Mouse (Mus musculus): ENCODE data around the gene Fgfr1op.
"Not testable (repeated sequence)": the region's sequence is repeated elsewhere in the genome, so short reads cannot be mapped to it uniquely, and the experiment has no call there.

The Fgfr1op gene

DNA sequence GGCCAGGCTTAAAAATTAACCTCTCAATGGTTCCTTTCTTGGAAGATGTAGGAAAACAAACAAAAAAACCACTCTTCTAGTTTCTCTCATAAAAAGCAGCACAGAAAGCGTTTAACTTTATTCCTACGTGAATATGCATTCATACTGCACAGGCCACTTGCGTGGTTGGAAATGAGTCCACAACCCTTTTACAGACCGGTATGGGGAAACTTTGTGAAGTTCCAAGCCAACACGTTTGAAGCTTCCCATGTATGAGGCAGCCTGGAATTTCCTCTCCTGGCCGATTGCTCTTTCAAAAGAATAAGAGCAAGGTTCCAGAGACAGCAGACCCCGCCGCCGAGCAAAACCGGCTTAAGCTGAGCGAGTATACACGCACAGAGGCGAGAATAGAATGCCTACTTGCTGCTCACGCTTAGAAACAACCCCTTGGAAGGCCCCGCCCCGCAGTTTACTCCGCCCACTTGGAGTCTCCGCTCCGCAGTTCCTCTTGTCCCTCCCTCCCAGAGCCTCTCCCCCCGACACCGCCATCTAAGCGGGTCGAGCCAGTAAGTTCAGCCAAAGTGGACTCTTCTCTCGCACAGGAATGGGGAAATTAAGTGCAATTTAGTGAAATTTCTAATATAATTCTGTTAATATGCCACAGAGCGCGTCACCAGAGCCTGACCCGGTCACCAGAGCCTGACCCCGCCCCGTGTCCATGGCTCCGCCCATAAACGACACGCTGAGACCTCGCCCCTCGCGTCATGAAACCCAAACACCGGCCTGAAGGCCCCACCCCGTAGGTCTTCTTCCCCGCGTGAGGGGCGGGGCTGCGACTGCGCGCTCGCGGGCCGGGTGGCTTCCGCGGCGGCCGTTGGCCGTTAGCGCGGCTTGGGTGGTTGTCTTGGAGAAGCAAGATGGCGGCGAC lies at the start of gene Fgfr1op:
Gene Fgfr1op, plus strand, starts transcription at position 801 of the 907 bp plus-strand sequence.
- peak; percentile 64 for DNase-seq (ENCODE audit: low read depth)

DNA sequence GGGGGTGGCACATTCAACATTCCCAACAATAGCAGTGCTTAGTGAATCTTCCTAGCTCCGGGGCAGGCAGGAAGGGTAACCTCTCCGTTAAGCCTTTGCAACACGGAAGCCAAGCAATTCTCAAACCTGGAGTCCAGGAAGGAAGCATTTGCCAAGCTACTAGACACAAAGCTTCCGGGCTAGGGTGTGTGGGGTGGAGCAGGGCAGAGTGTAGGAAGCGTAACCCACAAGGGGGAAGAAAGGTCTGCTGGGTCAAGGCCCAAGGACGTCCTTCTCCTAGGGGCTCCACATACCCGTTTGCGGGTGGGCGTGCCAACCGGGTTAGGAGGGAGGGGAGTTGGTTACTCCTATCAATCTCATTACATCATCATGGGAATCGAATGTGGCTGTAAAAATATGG lies 48.9 kb upstream of the Fgfr1op start:
- peak; percentile 72 for DNase-seq (ENCODE audit: low read depth)

GRCm38 (mm10) chr17:8116928-8117327 lies 48.4 kb upstream of the Fgfr1op start:
- DNase-seq (ENCODE audit: low read depth), result not testable (repeated sequence)

DNA sequence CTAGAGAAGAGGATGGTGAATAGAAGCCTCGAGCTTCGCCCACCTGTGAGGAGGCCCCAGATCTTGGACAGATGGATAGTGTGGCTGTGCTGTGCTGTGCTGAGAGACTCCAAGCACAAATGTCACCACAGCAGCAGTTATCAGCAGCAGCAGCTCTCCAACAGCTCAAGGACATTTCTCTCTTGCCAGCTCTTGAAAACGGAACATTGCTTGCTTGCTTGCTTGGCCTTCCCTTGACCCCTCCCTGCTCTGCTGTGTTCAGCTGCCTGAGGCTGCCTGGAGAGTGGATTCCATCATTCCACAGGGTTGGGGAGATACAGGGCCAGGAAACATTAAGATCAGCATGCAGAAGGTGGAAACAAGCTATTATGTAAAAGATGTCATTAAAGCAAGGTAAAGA lies 42.3 kb upstream of the Fgfr1op start:
- DNase-seq (ENCODE audit: low read depth), result not testable (repeated sequence)

DNA sequence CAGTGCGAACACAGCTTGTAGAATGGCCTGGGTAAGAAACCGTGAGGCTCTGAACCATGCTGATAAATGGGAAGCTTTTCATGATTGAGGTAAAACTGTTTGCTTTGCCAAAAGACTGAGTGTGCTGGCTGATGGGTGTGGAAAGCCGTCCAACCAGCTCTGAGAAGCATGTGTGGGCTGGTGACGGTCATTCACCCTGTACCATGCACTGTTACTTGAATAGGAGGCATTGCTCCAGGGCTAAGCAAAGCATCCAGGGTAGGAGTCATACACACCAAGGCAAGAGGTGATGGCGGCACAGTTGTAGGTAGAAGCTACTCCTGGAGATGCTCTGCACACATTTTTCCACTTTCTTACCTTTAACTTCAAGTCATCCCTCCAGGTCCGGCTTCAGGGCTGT lies 40.7 kb upstream of the Fgfr1op start:
- not testable (repeated sequence) for DNase-seq (ENCODE audit: low read depth)

DNA sequence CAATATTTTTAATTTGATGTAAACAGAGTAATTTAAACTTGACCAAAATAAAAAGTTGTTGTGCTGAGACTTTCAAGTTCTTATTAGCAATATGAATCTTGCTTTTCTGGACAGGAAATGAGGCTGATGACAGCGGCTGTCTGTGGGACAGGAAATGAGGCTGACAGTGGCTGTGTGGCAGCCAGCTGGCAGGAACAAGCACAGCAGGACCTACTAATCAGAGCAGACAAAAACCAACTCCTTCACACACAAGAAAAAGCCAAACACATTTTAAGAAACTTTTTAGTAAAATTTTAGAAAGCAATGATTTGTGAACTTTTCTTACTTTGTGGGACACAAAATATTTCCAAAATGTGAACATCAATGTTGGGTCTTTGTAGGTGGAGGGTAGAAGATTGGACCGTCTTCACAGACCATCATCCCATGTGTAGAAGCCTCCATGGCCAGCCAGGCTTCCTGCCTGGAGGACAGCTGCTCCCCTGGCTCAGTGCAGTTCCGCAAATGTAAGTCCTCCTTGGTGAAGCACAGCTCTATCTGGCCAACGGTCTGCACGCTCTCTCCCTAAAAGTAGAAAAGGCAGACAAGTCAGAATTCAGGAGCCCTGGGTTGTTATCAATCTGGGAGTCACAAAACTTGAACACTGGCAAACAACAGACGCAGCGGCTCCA lies 36.8 kb upstream of the Fgfr1op start:
- not testable (repeated sequence) for DNase-seq (ENCODE audit: low read depth)

DNA sequence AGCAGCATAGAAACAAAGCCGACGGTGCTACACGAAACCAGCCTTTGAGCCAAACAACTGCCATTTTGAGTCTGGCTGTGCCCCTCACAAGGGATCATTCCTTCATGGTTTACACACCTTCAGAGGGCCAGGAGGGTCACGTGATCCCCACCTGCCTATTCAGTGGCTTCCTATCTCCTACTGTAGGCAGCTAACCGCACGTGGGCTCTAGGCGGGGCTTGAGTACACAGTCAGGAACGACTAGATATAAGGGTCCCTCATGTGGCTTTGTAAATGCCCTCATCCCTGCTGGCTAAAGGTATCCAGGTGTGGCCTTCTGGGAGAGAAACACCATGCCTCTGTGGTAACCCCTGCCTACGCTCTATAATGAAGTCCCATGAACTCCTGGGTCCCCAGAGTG lies 35.7 kb upstream of the Fgfr1op start:
- not testable (repeated sequence) for DNase-seq (ENCODE audit: low read depth)

DNA sequence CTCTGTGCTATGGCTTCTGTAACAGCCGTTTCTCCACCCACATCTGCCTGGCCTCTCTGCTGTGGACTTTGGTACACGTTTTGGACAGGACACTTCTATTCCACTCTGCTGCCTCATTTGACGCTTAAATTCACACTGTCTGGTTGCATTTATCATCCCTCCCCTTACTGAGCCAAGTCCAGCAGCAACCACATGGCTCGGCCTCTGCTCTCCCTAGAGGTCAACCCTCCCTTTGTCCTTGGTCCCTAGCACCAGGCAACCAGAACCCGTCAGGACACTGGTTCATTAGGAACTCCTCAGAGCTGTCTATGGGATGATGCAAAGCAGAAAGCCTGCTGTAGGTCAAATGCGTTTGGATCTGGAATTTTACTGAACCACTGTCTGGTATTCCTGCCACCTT lies 34.5 kb upstream of the Fgfr1op start:
- not testable (repeated sequence) for DNase-seq (ENCODE audit: low read depth)

DNA sequence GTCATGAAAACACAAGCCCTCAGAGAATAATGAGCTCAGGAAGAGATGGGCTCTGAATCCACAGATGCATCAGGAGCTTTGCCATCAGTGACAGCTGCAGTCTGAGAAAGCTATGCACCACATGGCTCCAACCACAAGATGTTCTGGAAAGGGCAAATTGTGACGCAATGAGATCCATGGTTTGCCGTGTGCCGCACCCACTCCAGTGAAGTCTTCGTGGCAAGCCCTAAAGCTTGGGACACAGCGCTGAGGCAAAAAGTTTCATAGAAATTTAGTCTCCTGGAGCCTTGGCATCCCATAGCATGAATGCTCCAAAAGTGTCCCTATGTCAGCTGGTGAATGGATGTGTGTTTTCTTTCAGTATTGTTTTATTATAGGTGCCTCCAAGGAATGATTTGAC lies 27.2 kb upstream of the Fgfr1op start:
- DNase-seq (ENCODE audit: low read depth), result not testable (repeated sequence)

DNA sequence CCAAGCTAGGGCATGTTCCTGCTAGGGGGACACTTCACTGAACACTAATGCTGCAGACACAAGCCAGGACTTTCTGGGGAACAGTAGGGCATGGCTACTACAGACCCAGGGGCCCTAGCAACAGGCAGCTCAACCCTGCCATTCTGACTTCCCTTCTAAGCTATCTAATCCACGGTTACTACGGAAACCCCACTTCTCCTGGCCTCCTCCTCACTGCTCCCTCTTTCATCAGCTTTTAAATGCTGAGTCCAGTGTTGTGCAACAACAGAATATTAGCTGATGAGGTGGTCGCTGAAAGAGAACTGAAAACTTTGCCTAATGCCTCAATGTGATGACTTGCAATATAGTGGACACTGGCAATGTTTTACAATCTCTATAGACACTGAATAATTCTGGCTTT lies 25.1 kb upstream of the Fgfr1op start:
- peak; percentile 46 for DNase-seq (ENCODE audit: low read depth)

DNA sequence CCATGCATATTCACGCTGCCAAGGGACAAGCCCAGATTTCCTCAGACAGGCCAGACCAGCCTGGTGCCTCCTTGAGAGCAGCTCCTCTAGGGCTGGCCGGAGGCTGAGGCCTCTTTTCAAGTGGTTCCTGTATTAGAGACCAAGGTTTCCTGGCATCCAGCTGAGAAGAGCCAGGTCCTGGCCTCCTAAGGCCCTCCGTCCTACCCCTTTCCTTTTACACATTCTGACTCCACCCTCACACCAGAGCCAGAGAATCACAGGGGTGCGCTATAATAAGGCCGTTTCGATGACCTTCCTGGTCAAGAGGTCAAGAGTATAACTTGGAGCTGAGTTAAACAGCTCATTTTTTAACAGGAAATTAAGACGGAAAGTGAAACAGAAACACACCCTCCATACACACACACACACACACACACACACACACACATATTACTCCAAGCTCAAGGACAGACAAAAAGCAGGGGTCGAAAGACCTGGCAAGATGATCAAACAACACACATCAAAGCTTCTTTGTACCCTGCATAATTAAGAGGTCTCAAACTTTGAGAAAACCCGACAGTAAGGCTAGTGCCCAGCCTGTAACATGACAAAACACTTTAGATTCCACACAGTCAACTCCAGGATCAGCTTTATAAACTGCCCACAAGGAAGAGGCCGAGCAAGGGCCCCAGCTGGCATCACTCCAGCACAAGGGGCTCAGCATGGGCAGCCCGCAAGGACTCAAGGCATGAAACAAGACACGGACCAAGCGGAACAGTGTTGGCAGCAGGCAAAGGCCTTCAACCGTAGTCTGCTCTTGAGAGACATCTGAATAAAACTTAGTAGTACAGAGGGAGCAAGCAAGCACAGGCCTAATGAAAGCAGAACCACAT lies 21.3 kb upstream of the Fgfr1op start:
- peak; percentile 52 for DNase-seq (ENCODE audit: low read depth)

DNA sequence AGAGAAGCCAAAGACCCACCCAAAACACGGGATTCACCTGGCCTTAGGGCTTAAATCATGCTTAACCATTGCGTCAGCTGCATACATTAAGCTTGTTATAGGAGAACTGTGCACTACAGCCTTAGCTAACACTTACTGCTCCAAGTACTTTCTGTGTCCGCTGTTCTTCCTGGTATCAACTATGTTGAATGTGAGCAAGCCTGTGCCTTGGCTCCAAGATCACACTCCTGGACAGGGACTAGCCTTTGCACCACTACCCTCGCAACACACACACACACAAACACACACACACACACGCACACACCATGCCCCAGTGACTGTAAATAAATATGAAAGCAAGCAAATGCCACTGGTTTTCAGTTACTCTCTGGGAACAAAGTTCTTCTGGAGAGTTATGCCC lies 18.4 kb upstream of the Fgfr1op start:
- DNase-seq (ENCODE audit: low read depth), result peak; percentile 46

GRCm38 (mm10) chr17:8147439-8148316 lies 17.6 kb upstream of the Fgfr1op start, which contains the start of the genes Gm49673 and Rnaset2a:
Gm49673 (minus strand) TSS chr17:8147788.
Rnaset2a (minus strand) TSS chr17:8148097.
- peak; percentile 37 for DNase-seq (ENCODE audit: low read depth)

- DNase-seq (ENCODE audit: low read depth), result not testable (repeated sequence)
Observed at GRCm38 (mm10) chr17:8155010-8155409, 10.3 kb upstream of the Fgfr1op start.

- DNase-seq (ENCODE audit: low read depth), result not testable (repeated sequence)
Observed at GRCm38 (mm10) chr17:8155982-8156381, 9.3 kb upstream of the Fgfr1op start.

DNA sequence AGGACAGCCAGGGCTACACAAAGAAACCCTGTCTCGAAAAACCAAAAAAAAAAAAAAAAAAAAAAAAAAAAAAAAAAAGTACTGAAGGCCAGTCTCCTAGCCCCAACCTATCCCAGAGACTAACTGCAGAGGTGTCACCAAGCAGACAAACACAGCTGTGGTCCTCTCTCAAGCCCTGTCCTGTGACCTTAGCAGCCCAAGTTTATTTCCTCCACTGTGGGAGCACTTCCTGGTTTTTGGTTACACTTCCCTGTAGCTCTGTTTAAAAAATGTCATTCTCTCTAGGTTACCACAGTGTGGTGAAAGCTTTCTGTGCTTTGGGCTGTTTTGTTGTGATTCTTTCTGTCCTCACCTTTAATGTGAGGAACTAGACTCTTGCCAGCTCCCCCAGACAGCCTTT lies 6.7 kb upstream of the Fgfr1op start:
- DNase-seq (ENCODE audit: low read depth), result not testable (repeated sequence)

DNA sequence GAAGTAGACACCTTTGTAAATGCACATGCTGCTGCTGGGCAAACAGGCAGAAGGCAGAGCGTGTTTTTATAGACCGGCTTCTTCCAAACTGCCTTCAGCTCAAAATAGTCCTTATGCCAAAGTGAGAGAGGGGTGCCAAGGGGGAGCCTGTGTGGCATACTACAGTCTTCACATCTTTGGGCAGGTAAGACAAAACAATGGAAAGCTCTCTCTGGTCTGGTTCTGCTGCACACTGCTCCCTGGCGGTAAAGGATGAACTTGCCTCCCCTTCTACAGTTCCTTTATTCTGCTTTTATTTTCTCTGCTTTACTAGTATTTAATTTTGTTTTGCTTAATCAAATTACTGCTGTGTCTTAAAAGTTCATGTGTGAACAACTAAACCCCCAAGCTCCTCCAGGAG lies 4.3 kb upstream of the Fgfr1op start:
- peak; percentile 24 for DNase-seq (ENCODE audit: low read depth)

- DNase-seq (ENCODE audit: low read depth), result peak; percentile 39
Observed at GRCm38 (mm10) chr17:8165608-8165945, 276 bp downstream of the Fgfr1op start.

DNA sequence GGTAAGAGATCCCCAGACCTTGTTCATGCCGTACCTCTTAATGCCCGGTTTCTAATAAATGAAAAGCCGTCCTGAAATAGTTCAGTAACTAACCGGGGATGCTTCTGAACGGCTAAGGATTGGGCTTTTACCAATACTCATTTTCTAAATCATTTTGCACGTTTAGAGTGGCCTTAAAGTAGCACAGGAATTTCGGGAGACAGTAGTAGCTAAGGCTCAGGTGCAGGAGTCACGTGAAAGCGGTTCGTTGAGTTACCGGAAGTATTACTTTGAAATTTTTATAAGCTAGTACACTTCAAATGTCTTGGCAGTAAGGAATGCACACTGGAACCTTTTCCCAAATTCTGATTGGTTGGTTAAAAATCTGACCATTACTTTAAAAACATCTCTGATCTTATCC lies 676 bp downstream of the Fgfr1op start:
- DNase-seq (ENCODE audit: low read depth), result peak; percentile 30

DNA sequence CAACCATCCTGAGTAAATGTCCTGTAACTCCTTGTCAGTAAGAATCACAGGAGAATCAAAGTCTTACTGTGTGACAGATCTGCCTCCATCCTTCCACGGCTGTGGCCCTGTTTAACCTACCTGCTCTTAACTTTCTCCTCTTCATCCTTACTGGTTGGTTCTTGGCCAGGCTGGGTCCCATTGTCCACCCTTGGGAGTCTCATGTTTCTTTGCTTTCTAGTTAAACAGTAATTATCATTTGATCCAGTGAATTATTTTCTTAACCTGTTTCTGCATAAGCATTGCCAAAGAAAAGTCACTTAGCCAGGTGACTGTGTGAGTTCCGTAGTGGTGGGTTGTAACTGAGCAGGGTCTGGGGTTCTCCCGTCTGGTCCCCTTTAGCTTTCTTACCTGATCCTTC lies 1.2 kb downstream of the Fgfr1op start:
- DNase-seq (ENCODE audit: low read depth), result not testable (repeated sequence)

- not testable (repeated sequence) for DNase-seq (ENCODE audit: low read depth)
Observed at GRCm38 (mm10) chr17:8167436-8167835, 2.1 kb downstream of the Fgfr1op start.

All from 416B (cell line).